In genomic region chr14:78287906-78288800, GRCm38 (mm10) we compare ENCODE assay signal across 10 mouse cellular contexts. TPM values are rescaled to one million over a fixed set of nuclear protein-coding genes. Genes with fewer than 3 reads are reported as not detected.
DNase-seq lines count a peak whose midpoint lies in the region; ATAC-seq lines count a peak whose summit lies in the region.
"Had no signal": no experiment of that assay in that cellular context is flagged by ENCODE, and none has a peak within 500 bp of the region (broad histone marks: within the 10 kb centered on the region; RNA-seq: fewer than 3 reads in every experiment).

No protein-coding gene starts in this region.

- no peak overlapping the region for H3K9ac ChIP-seq in hindbrain, embryonic 14.5 days
- H3K9ac ChIP-seq in hindbrain, embryonic 12.5 days = no peak overlapping the region
- H3K9ac ChIP-seq: embryonic facial prominence, embryonic 15.5 days; limb, embryonic 15.5 days had no signal

- no peak overlapping the region for H3K4me3 ChIP-seq in hindbrain, embryonic 14.5 days (replicated peaks; ENCODE audit: low read length)
- no peak overlapping the region for H3K4me3 ChIP-seq in hindbrain, embryonic 12.5 days
- H3K4me3 ChIP-seq: embryonic facial prominence, embryonic 15.5 days; limb, embryonic 15.5 days had no signal

- 29% methylated on average over 7 of the region's 7 CpGs for WGBS in hindbrain, embryonic 14.5 days
- 26% methylated on average over 7 of the region's 7 CpGs for WGBS in hindbrain, embryonic 12.5 days

- no peak overlapping the region for H3K27ac ChIP-seq in hindbrain, embryonic 14.5 days
- H3K27ac ChIP-seq in hindbrain, embryonic 12.5 days = no peak overlapping the region
- H3K27ac ChIP-seq: embryonic facial prominence, embryonic 15.5 days; limb, embryonic 15.5 days had no signal

- H3K27me3 ChIP-seq in hindbrain, embryonic 14.5 days (ENCODE audit: control insufficient read depth, insufficient read depth, low read length) = no peaks in the 10 kb centered on the region
- peaks cover 13% of the 10 kb centered on the region for H3K27me3 ChIP-seq in hindbrain, embryonic 12.5 days

- H3K36me3 ChIP-seq in hindbrain, embryonic 14.5 days (replicated peaks; ENCODE audit: control insufficient read depth, insufficient read depth) = no peaks in the 10 kb centered on the region
- H3K36me3 ChIP-seq in hindbrain, embryonic 12.5 days = no peaks in the 10 kb centered on the region
- H3K36me3 ChIP-seq: embryonic facial prominence, embryonic 15.5 days; limb, embryonic 15.5 days had no signal

- DNase-seq in hindbrain, embryonic 14.5 days (ENCODE audit: low spot score) = peak; percentile 91
- peak; percentile 34 for DNase-seq in A20 (ENCODE audit: low read depth, low spot score)
- DNase-seq in Muller cell, postnatal 12 days (ENCODE audit: inconsistent ontology term) = peak; percentile 9
- peak; percentile 29 to 54 for DNase-seq in cerebellum, postnatal 36 days
- peak; percentile 33 for DNase-seq in hindlimb bud, embryonic 11.5 days (ENCODE audit: extremely low spot score, low read depth, low spot score)
- DNase-seq in lung, postnatal 36 days = peak; percentile 71
- DNase-seq in thymus, postnatal 4 days = peak; percentile 68

- H3K9me3 ChIP-seq in hindbrain, embryonic 14.5 days (ENCODE audit: control insufficient read depth, low read length) = no peaks in the 10 kb centered on the region
- no peaks in the 10 kb centered on the region for H3K9me3 ChIP-seq in hindbrain, embryonic 12.5 days (replicated peaks)
- H3K9me3 ChIP-seq: embryonic facial prominence, embryonic 15.5 days; limb, embryonic 15.5 days had no signal

- peaks cover 20% of the 10 kb centered on the region; the same call in 1 of the 2 replicates for H3K4me1 ChIP-seq in hindbrain, embryonic 14.5 days (replicated peaks; ENCODE audit: control insufficient read depth, insufficient read depth, low read length)
- peaks cover 26% of the 10 kb centered on the region for H3K4me1 ChIP-seq in hindbrain, embryonic 12.5 days
- H3K4me1 ChIP-seq: embryonic facial prominence, embryonic 15.5 days; limb, embryonic 15.5 days had no signal

- H3K4me2 ChIP-seq in hindbrain, embryonic 14.5 days (replicated peaks) = no peak overlapping the region
- H3K4me2 ChIP-seq in hindbrain, embryonic 12.5 days (replicated peaks) = no peak overlapping the region
- H3K4me2 ChIP-seq: embryonic facial prominence, embryonic 15.5 days; limb, embryonic 15.5 days had no signal

- no peak for ATAC-seq in hindbrain, embryonic 14.5 days (ENCODE audit: low FRiP score)
- ATAC-seq in hindbrain, embryonic 12.5 days (ENCODE audit: low FRiP score) = no peak; the same call in 1 of the 2 replicates

RNA-seq across cellular contexts. Expression of gene Tnfsf11, which starts 19.7 kb away (rescaled TPM):
- polyA plus RNA-seq in hindbrain, embryonic 14.5 days (2014; fragmentation: Nextera tagmentation; extraction: Ambion mirVana) = 0.09 and 0.20 TPM in 2 replicates
- polyA plus RNA-seq in hindbrain, embryonic 12.5 days (2016; fragmentation: Nextera tagmentation; extraction: Ambion mirVana) = 0.12 TPM in 1 of 2 replicates, not detected in the other

Comparison
In these comparisons a context has a peak if more than half of its experiments do, and no peak if none do; other contexts are left out.
1. DNase-seq: peak in every context shown above with its lines; median percentile 91 in hindbrain, embryonic 14.5 days; 71 in lung, postnatal 36 days; 68 in thymus, postnatal 4 days; 42 in cerebellum, postnatal 36 days; 34 in A20; 33 in hindlimb bud, embryonic 11.5 days; 9 in Muller cell, postnatal 12 days.